ENCODE assay signal across 25 mouse cellular contexts in genomic region chr17:51635913-51636312, GRCm38 (mm10).
DNase-seq lines count a peak whose midpoint lies in the region; ATAC-seq and TF ChIP-seq lines count a peak whose summit lies in the region.
"Had no signal": no experiment of that assay in that cellular context is flagged by ENCODE, and none has a peak within 500 bp of the region (broad histone marks: within the 10 kb centered on the region; RNA-seq: fewer than 3 reads in every experiment).

No protein-coding gene starts in this region.

- no peaks in the 10 kb centered on the region for H3K36me3 ChIP-seq in forebrain, postnatal 0 days (ENCODE audit: insufficient read depth)
- H3K36me3 ChIP-seq in forebrain, embryonic 10.5 days (replicated peaks) = no peaks in the 10 kb centered on the region
- H3K36me3 ChIP-seq in heart, adult 2 months (ENCODE audit: control insufficient read depth, insufficient read depth, low read length) = no peaks in the 10 kb centered on the region
- H3K36me3 ChIP-seq: embryonic facial prominence, embryonic 12.5 days; embryonic facial prominence, embryonic 15.5 days; forebrain, embryonic 12.5 days; forebrain, embryonic 15.5 days; heart, embryonic 10.5 days; heart, embryonic 13.5 days; hindbrain, embryonic 15.5 days had no signal

- no peak for TF ChIP-seq EP300 in heart, adult 2 months (IDR thresholded peaks at IDR 0.05; ENCODE audit: insufficient read depth, low read depth, low read length)

- no peak; the same call in 1 of the 2 replicates for ATAC-seq in forebrain, postnatal 0 days
- ATAC-seq: activated CD4-positive, CD25-positive, alpha-beta regulatory T cell, adult 4 months; forebrain, embryonic 15.5 days had no signal

- TF ChIP-seq POLR2A in heart, adult 2 months (IDR thresholded peaks at IDR 0.05; ENCODE audit: insufficient read depth, low read depth, low read length) = no peak

- H3K4me2 ChIP-seq in forebrain, postnatal 0 days (ENCODE audit: low read depth) = no peak overlapping the region
- H3K4me2 ChIP-seq: embryonic facial prominence, embryonic 12.5 days; embryonic facial prominence, embryonic 15.5 days; forebrain, embryonic 12.5 days; forebrain, embryonic 15.5 days; heart, embryonic 13.5 days; hindbrain, embryonic 15.5 days had no signal

- no peaks in the 10 kb centered on the region for H3K27me3 ChIP-seq in forebrain, postnatal 0 days (ENCODE audit: insufficient read depth, low read length)
- no peaks in the 10 kb centered on the region for H3K27me3 ChIP-seq in forebrain, embryonic 10.5 days (ENCODE audit: poor library complexity, severe bottlenecking)
- H3K27me3 ChIP-seq in heart, adult 2 months (ENCODE audit: control insufficient read depth, insufficient read depth, low read length) = no peaks in the 10 kb centered on the region
- H3K27me3 ChIP-seq: embryonic facial prominence, embryonic 12.5 days; embryonic facial prominence, embryonic 15.5 days; forebrain, embryonic 12.5 days; forebrain, embryonic 15.5 days; heart, embryonic 13.5 days; hindbrain, embryonic 15.5 days had no signal

- peak; percentile 37 for DNase-seq in forebrain, postnatal 0 days
- no peak for DNase-seq in forebrain, embryonic 10.5 days (ENCODE audit: extremely low spot score, low spot score)
- peak; percentile 23 for DNase-seq in heart, adult 11 months
- DNase-seq in heart, adult 2 months = no peak
- DNase-seq in right cerebral cortex, postnatal 10 days (ENCODE audit: low spot score in 2 of 2) = peak; percentile 39 to 59
- no peak for DNase-seq in right cerebral cortex, postnatal 25 days
- no peak for DNase-seq in urinary bladder, postnatal 36 days (ENCODE audit: low spot score in 2 of 2)
- DNase-seq: adrenal gland, adult 8-10 months; adrenal gland, postnatal 25 days; cerebellum, adult 18-20 months; cerebellum, adult 9-11 months; cerebellum, postnatal 25 days; gastrocnemius, adult 2 months; gastrocnemius, postnatal 14 days; heart, adult 18-20 months; heart, postnatal 14 days; heart, postnatal 4 days had no signal

- no peak overlapping the region for H3K9ac ChIP-seq in forebrain, postnatal 0 days
- H3K9ac ChIP-seq in heart, adult 2 months (ENCODE audit: low read depth, low read length) = no peak overlapping the region
- H3K9ac ChIP-seq: embryonic facial prominence, embryonic 12.5 days; embryonic facial prominence, embryonic 15.5 days; forebrain, embryonic 12.5 days; forebrain, embryonic 15.5 days; heart, embryonic 13.5 days; hindbrain, embryonic 15.5 days had no signal

- H3K79me2 ChIP-seq in heart, adult 2 months (replicated peaks; ENCODE audit: control insufficient read depth, insufficient read depth, low read length) = no peaks in the 10 kb centered on the region

- H3K9me3 ChIP-seq in forebrain, postnatal 0 days (ENCODE audit: low read length) = no peaks in the 10 kb centered on the region
- no peaks in the 10 kb centered on the region for H3K9me3 ChIP-seq in forebrain, embryonic 10.5 days
- H3K9me3 ChIP-seq: embryonic facial prominence, embryonic 12.5 days; embryonic facial prominence, embryonic 15.5 days; forebrain, embryonic 12.5 days; forebrain, embryonic 15.5 days; heart, embryonic 10.5 days; heart, embryonic 13.5 days; hindbrain, embryonic 15.5 days had no signal

- H3K27ac ChIP-seq in forebrain, postnatal 0 days (ENCODE audit: low read depth, low read length) = no peak overlapping the region
- no peak overlapping the region for H3K27ac ChIP-seq in forebrain, embryonic 10.5 days
- no peak overlapping the region for H3K27ac ChIP-seq in heart, adult 2 months
- H3K27ac ChIP-seq: embryonic facial prominence, embryonic 12.5 days; embryonic facial prominence, embryonic 15.5 days; forebrain, embryonic 12.5 days; forebrain, embryonic 15.5 days; gastrocnemius, adult 2 months; heart, embryonic 10.5 days; heart, embryonic 13.5 days; hindbrain, embryonic 15.5 days had no signal

- H3K4me1 ChIP-seq in forebrain, postnatal 0 days (ENCODE audit: insufficient read depth) = no peaks in the 10 kb centered on the region
- no peaks in the 10 kb centered on the region for H3K4me1 ChIP-seq in forebrain, embryonic 10.5 days
- H3K4me1 ChIP-seq in heart, adult 2 months (ENCODE audit: control insufficient read depth, insufficient read depth, low read length) = no peaks in the 10 kb centered on the region
- H3K4me1 ChIP-seq: embryonic facial prominence, embryonic 12.5 days; embryonic facial prominence, embryonic 15.5 days; forebrain, embryonic 12.5 days; forebrain, embryonic 15.5 days; heart, embryonic 10.5 days; heart, embryonic 13.5 days; hindbrain, embryonic 15.5 days had no signal

- no peak for TF ChIP-seq CTCF in forebrain, postnatal 0 days (IDR thresholded peaks at IDR 0.05; ENCODE audit: low read depth)
- TF ChIP-seq CTCF in heart, adult 2 months (IDR thresholded peaks at IDR 0.05) = no peak

- intact Hi-C loops in heart, adult 2 months (cut with DNase I) = no loop called here

- no peak overlapping the region for H3K4me3 ChIP-seq in forebrain, postnatal 0 days (ENCODE audit: low read depth, low read length)
- no peak overlapping the region for H3K4me3 ChIP-seq in forebrain, embryonic 10.5 days
- H3K4me3 ChIP-seq in heart, adult 2 months = no peak overlapping the region
- H3K4me3 ChIP-seq: embryonic facial prominence, embryonic 12.5 days; embryonic facial prominence, embryonic 15.5 days; forebrain, embryonic 12.5 days; forebrain, embryonic 15.5 days; gastrocnemius, adult 2 months; heart, embryonic 10.5 days; heart, embryonic 13.5 days; hindbrain, embryonic 15.5 days had no signal

- WGBS in forebrain, postnatal 0 days = 78% methylated on average over 4 of the region's 4 CpGs
- WGBS in forebrain, embryonic 10.5 days = 95% methylated on average over 4 of the region's 4 CpGs
- 81% methylated on average over 4 of the region's 4 CpGs for WGBS in heart, adult 2 months

Comparison
In these comparisons a context has a peak if more than half of its experiments do, and no peak if none do; other contexts are left out.
1. DNase-seq: peak in forebrain, postnatal 0 days (single experiment), heart, adult 11 months (single experiment) and right cerebral cortex, postnatal 10 days (2 of 2); none in forebrain, embryonic 10.5 days (single experiment), heart, adult 2 months (0 of 2), right cerebral cortex, postnatal 25 days (single experiment) and urinary bladder, postnatal 36 days (0 of 2).